Mouse (Mus musculus) olfactory bulb, adult 2 months (tissue): Measurements from ENCODE around the gene Cfap161.

Experiments used
- CTCF ChIP-seq: fragments of 200-500 bp; IDR thresholded peaks from 2 replicates; pipeline ENCODE4 v1.5.1; 2012; ENCODE audit warnings: low read depth, mild to moderate bottlenecking, low read length, moderate library complexity; ENCODE audit not compliant: insufficient read depth
- POLR2A ChIP-seq: fragments of 200-500 bp; IDR thresholded peaks from 2 replicates; pipeline ENCODE4 v1.6.1; 2012; ENCODE audit warnings: mild to moderate bottlenecking, low read depth, low read length, moderate library complexity; ENCODE audit not compliant: insufficient read depth

DNA sequence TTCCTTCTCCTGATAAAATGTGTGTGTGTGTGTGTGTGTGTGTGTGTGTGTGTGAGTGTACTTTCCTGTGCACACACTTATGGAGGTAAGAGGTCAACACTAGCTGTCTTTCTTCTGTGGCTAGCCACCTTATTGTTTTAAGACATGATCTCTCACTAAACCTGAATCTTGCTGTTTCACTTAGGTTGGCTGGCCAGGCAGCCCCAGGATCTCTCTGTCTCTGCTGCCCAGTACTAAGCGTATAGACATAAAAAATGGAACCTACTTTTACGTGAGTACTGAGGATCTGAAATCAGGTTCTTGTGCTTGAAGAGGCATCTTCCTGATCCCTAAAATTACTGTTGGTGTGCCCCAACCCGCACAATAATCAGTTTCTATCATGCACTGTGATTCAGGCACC, 61.9 kb downstream of the Cfap161 start:
- TF ChIP-seq CTCF = no peak
- no peak for TF ChIP-seq POLR2A
